In the genomic region with DNA sequence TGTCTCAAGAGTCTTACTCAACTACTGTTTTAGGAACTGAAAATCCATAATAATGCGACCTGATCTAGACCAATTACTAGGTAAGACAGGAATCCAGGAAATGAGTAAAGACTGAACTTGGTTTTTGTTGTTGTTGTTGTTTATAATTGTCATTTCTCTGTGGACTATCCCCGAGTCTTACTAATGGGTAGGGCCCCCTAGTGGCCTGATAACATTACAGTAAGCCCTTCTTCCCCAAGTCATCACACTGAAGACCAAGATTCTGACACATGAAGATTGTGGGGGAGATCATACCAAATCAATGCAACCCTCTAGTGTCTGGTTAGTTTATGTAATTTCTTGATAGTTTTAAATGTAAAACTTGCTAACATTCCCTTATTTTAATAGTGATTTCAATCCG, we compare ENCODE assay signal across 13 mouse cellular contexts.
DNase-seq lines count a peak whose midpoint lies in the region; ATAC-seq and TF ChIP-seq lines count a peak whose summit lies in the region.
"Had no signal": no experiment of that assay in that cellular context is flagged by ENCODE, and none has a peak within 500 bp of the region (broad histone marks: within the 10 kb centered on the region; RNA-seq: fewer than 3 reads in every experiment).

No protein-coding gene starts in this region.

- DNase-seq in lung, postnatal 0 days (ENCODE audit: low spot score), result no peak
- DNase-seq in lung, postnatal 10 days, result no peak
- DNase-seq in T-cell, adult 2 months (ENCODE audit: low spot score), result peak; percentile 1
- DNase-seq in thymus, postnatal 14 days, result peak; percentile 27
- DNase-seq in ovary, postnatal 14 days (ENCODE audit: low spot score), result no peak
- DNase-seq in ovary, postnatal 10 days (ENCODE audit: low spot score), result no peak
- DNase-seq: adrenal gland, adult 2 months; cerebellum, adult 9-11 months; kidney, adult 9 months had no signal

- H3K9ac ChIP-seq in lung, postnatal 0 days (replicated peaks; ENCODE audit: low read depth), result no peak overlapping the region
- H3K9ac ChIP-seq: hindbrain, embryonic 14.5 days; limb, embryonic 15.5 days; midbrain, embryonic 13.5 days had no signal

- ATAC-seq in lung, postnatal 0 days, result no peak
- ATAC-seq: midbrain, embryonic 13.5 days had no signal

- TF ChIP-seq CTCF in lung, postnatal 0 days (IDR thresholded peaks at IDR 0.05), result peak; percentile 27; the same call in 1 of the 2 replicates
- TF ChIP-seq CTCF in E14TG2a.4 (conservative IDR thresholded peaks at IDR 0.05; ENCODE audit: low read length), result peak; percentile 38

- H3K27me3 ChIP-seq in lung, postnatal 0 days (replicated peaks; ENCODE audit: insufficient read depth, low read length), result no peaks in the 10 kb centered on the region
- H3K27me3 ChIP-seq in E14TG2a.4 (ENCODE audit: insufficient read depth, low read length), result no peaks in the 10 kb centered on the region
- H3K27me3 ChIP-seq: limb, embryonic 15.5 days; midbrain, embryonic 13.5 days had no signal

- no peaks in the 10 kb centered on the region for H3K4me1 ChIP-seq in lung, postnatal 0 days (ENCODE audit: insufficient read depth, low read depth, low read length)
- no peaks in the 10 kb centered on the region for H3K4me1 ChIP-seq in E14TG2a.4 (replicated peaks; ENCODE audit: low read depth, low read length)
- H3K4me1 ChIP-seq: limb, embryonic 15.5 days; midbrain, embryonic 13.5 days had no signal

- TF ChIP-seq EP300 in lung, postnatal 0 days (IDR thresholded peaks at IDR 0.05), result no peak

- no peak overlapping the region for H3K27ac ChIP-seq in lung, postnatal 0 days (ENCODE audit: low read length)
- H3K27ac ChIP-seq: hindbrain, embryonic 14.5 days; limb, embryonic 15.5 days; midbrain, embryonic 13.5 days had no signal

- 63% methylated on average over 3 of the region's 3 CpGs for WGBS in lung, postnatal 0 days

- no peaks in the 10 kb centered on the region for H3K36me3 ChIP-seq in lung, postnatal 0 days (ENCODE audit: insufficient read depth, low read length)
- no peaks in the 10 kb centered on the region for H3K36me3 ChIP-seq in E14TG2a.4 (ENCODE audit: insufficient read depth, low read length)
- H3K36me3 ChIP-seq: limb, embryonic 15.5 days; midbrain, embryonic 13.5 days had no signal

- no peak overlapping the region for H3K4me2 ChIP-seq in lung, postnatal 0 days (replicated peaks; ENCODE audit: low read depth, low read length)
- H3K4me2 ChIP-seq: hindbrain, embryonic 14.5 days; limb, embryonic 15.5 days; midbrain, embryonic 13.5 days had no signal

- H3K4me3 ChIP-seq in lung, postnatal 0 days (ENCODE audit: low read depth, low read length), result no peak overlapping the region
- no peak overlapping the region for H3K4me3 ChIP-seq in E14TG2a.4 (replicated peaks; ENCODE audit: low read length)
- H3K4me3 ChIP-seq: limb, embryonic 15.5 days; midbrain, embryonic 13.5 days had no signal

- no peaks in the 10 kb centered on the region for H3K9me3 ChIP-seq in lung, postnatal 0 days (ENCODE audit: low read length)
- no peaks in the 10 kb centered on the region for H3K9me3 ChIP-seq in E14TG2a.4 (ENCODE audit: low read length)
- H3K9me3 ChIP-seq: limb, embryonic 15.5 days; midbrain, embryonic 13.5 days had no signal

Comparison
In these comparisons a context has a peak if more than half of its experiments do, and no peak if none do; other contexts are left out.
1. DNase-seq: peak in T-cell, adult 2 months (single experiment) and thymus, postnatal 14 days (single experiment); none in lung, postnatal 0 days (single experiment), lung, postnatal 10 days (single experiment), ovary, postnatal 14 days (single experiment) and ovary, postnatal 10 days (single experiment).